Mouse (Mus musculus) liver, embryonic 13.5 days (tissue): ENCODE measurements around the gene Spint1. TPM values are rescaled to one million over a fixed set of nuclear protein-coding genes. Genes with fewer than 3 reads are reported as not detected.

Experiments
- ATAC-seq: fragments of 200-750 bp; cut with Nextera tagmentation; 2 replicates; pipeline ENCODE4 v1.8.0; 2017; ENCODE audit warnings: low read depth, mild to moderate bottlenecking, moderate number of reproducible peaks, moderate library complexity
- DNase-seq: peaks from one replicate; pipeline ENCODE4 v3.0.0; 2022
- H3K27ac ChIP-seq: fragments of 300-500 bp; sonication (generic); 2 replicates; pipeline ENCODE4 v1.5.1; 2015; ENCODE audit warnings: moderate library complexity, mild to moderate bottlenecking, inconsistent platforms
- H3K27me3 ChIP-seq: fragments of 300-500 bp; sonication (generic); 2 replicates; pipeline ENCODE4 v1.6.1; 2015; ENCODE audit warnings: mild to moderate bottlenecking, inconsistent platforms
- H3K36me3 ChIP-seq: fragments of 300-500 bp; sonication (generic); 2 replicates; pipeline ENCODE4 v1.6.1; 2015; ENCODE audit warnings: mild to moderate bottlenecking, inconsistent platforms
- H3K4me1 ChIP-seq: fragments of 300-500 bp; sonication (generic); replicated peaks from 2 replicates; pipeline ENCODE4 v1.6.1; 2015; ENCODE audit warnings: inconsistent platforms
- H3K4me2 ChIP-seq: fragments of 300-500 bp; sonication (generic); 2 replicates; pipeline ENCODE4 v1.6.1; 2015; ENCODE audit warnings: inconsistent platforms, mild to moderate bottlenecking, moderate library complexity
- H3K4me3 ChIP-seq: fragments of 300-500 bp; sonication (generic); replicated peaks from 2 replicates; pipeline ENCODE4 v1.5.1; 2015; ENCODE audit warnings: mild to moderate bottlenecking, inconsistent platforms
- H3K9ac ChIP-seq: fragments of 300-500 bp; sonication (generic); 2 replicates; pipeline ENCODE4 v1.6.1; 2015; ENCODE audit warnings: mild to moderate bottlenecking, inconsistent platforms
- H3K9me3 ChIP-seq: fragments of 300-500 bp; sonication (generic); replicated peaks from 2 replicates; pipeline ENCODE4 v1.6.1; 2016; ENCODE audit warnings: inconsistent platforms
- WGBS: fragments of 180-500 bp; shearing (Covaris S2); methylation state at CpG from one replicate; pipeline ENCODE4 v1.1.7; 2015; ENCODE audit not compliant: insufficient replicate concordance; 5-methylcytosine and 5-hydroxymethylcytosine counted together
- polyA plus RNA-seq: library from polyadenylated mRNA; unstranded; fragments of >200 nt; fragmentation: Nextera tagmentation; extraction: Ambion mirVana; gene quantifications from 2 replicates; pipeline ENCODE4 v1.2.1, GENCODE M21; 2015

The Spint1 gene
- polyA plus RNA-seq, 1 experiment from 2014 or later = 0.09 TPM

DNA sequence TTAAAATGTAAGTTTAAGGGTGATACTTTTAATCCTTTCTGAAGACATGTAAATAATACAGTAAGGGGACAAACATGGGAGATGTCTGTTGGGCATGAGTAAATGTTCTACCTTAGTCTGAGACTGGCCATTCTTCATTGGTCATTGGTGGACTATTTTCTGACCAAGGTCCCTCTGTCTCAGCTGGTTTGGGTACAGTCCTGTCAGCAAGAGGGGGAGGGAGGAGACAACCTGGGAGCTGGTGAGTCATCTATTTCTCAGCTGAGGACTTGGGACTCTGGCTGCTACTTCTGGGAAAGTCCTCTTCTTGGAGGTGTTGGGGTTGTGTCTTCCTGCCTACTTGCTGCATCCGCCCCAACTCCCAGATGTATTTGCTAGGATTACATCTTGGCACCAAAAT is 37.0 kb downstream of the Spint1 start:
- Histone ChIP-seq H3K4me3 (no peak overlapping the region), H3K4me2 (no peak overlapping the region), H3K27ac (no peak overlapping the region), H3K9ac (no peak overlapping the region), H3K27me3 (peaks cover 19% of the 10 kb centered on the region), H3K9me3 (no peaks in the 10 kb centered on the region), H3K36me3 (no peaks in the 10 kb centered on the region), H3K4me1 (peaks cover 10% of the 10 kb centered on the region)
- ATAC-seq (no peak), DNase-seq (no peak)
- WGBS = 81% methylated on average over 1 of the region's 1 CpGs

DNA sequence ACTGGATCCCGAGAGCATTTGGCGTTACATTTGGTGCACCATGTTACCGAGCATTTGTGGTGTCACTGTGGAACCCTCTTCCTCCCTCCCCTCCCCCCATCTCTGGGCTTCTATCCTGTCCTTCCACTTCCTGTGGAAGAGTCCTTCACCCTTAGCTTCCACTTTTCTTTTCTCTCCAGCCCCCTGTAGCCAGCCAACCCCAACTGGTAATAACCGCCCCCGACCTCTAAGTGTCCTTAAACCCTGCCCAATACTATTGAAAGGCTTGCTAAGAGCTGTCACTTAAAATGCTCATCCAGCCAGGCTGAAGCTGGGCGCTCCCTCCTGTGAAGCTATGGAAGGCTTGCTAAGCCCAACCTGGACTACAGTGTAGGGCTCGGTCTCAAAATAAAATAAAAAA is 39.8 kb downstream of the Spint1 start:
- ATAC-seq (no peak), DNase-seq (no peak)
- Histone ChIP-seq H3K27ac (no peak overlapping the region), H3K9me3 (no peaks in the 10 kb centered on the region), H3K27me3 (no peaks in the 10 kb centered on the region), H3K4me2 (no peak overlapping the region), H3K9ac (no peak overlapping the region), H3K4me3 (no peak overlapping the region), H3K36me3 (no peaks in the 10 kb centered on the region), H3K4me1 (peaks cover 2% of the 10 kb centered on the region; the same call in 1 of the 2 replicates)
- WGBS = 57% methylated on average over 7 of the region's 7 CpGs

DNA sequence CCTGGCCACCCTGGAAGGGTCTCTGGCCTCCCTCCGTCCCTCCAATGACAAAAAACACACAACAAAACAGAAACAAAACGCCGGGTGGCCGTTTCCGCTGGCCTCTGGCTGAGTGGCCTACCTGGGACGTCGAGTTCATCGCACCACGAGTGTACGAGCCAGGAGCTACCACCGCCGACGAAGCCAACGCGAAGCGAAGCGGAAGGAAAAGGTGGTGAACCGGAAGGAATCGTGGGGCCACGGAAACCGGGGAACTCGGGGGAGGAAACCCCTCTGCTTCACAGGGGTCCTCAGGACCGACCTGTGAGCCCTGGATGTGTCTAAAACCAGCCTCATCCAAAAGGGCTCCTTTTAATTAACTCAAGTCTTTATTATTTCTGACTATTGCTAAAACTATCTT is 40.6 kb downstream of the Spint1 start:
- Histone ChIP-seq H3K4me3 (no peak overlapping the region), H3K9ac (no peak overlapping the region), H3K27ac (no peak overlapping the region), H3K4me2 (no peak overlapping the region), H3K36me3 (no peaks in the 10 kb centered on the region), H3K4me1 (peaks cover 5% of the 10 kb centered on the region; the same call in 1 of the 2 replicates), H3K9me3 (no peaks in the 10 kb centered on the region), H3K27me3 (no peaks in the 10 kb centered on the region)
- ATAC-seq (no peak), DNase-seq (no peak)
- 90% methylated on average over 23 of the region's 23 CpGs for WGBS

DNA sequence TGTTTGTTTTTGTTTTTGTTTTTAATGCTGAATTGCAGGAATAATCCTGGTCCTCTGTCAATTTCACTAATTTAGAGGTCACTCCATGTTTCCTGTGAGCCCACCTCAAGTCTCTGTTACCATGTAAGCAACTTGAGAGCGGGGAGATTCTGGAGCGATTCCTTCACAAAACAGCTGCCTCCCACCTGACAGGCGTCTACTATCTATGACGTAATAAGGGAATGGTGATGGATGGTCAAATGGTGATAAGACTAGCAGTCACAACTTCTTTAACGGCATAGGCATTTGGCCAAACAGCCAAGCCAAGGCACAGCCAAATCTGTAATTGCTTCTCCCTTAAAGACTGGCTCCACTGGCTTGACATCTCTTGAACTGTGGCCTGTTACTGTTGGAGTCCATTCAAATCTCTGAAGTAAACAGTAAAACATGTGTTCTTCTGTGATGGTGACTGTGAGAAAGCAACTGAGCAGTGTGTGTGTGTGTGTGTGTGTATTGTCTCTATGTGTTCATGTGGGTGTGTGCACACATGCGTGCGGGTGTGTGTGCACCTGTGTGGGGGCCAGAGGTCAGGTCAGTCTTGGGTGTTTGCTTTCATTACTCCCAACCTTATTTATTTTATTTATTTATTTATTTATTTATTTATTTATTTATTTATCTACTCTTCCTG is 44.9 kb downstream of the Spint1 start:
- no peak for ATAC-seq
- WGBS = 59% methylated on average over 7 of the region's 7 CpGs
- no peak for DNase-seq

DNA sequence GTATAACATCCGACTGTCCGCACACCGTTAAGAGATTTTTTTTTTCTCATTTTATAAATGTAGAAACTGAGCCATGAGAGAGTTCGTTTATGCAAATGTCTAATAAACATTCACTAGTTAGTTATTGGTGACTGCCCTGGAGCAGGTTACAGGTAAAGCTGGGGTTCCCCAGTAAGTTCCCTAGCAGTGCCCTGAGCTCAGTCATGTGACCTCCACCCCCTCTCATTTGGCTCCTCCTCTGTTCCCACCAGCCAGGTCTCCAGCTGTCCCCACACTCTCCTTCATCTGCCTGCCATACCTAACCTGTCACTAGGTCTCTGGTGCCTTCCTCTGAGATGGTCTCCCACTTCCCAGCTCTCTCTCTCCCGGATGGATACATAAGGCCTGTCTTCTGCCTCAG is 50.2 kb downstream of the Spint1 start:
- no peak for DNase-seq
- H3K4me3 ChIP-seq = no peak overlapping the region
- H3K9me3 ChIP-seq = no peaks in the 10 kb centered on the region
- peak overlapping the region; percentile 93; the same call in 1 of the 2 replicates for H3K4me2 ChIP-seq
- peaks cover 25% of the 10 kb centered on the region for H3K4me1 ChIP-seq
- WGBS = 86% methylated on average over 5 of the region's 5 CpGs
- no peaks in the 10 kb centered on the region for H3K27me3 ChIP-seq
- no peak overlapping the region for H3K9ac ChIP-seq
- H3K27ac ChIP-seq = no peak overlapping the region
- H3K36me3 ChIP-seq = peaks cover 19% of the 10 kb centered on the region
- ATAC-seq = no peak

More for the DNA sequence above, 44.9 kb downstream of the Spint1 start:
- Histone ChIP-seq H3K4me1 (peaks cover 5% of the 10 kb centered on the region; the same call in 1 of the 2 replicates), H3K4me3 (no peak overlapping the region), H3K27ac (no peak overlapping the region), H3K9me3 (no peaks in the 10 kb centered on the region), H3K9ac (no peak overlapping the region), H3K27me3 (no peaks in the 10 kb centered on the region), H3K4me2 (no peak overlapping the region), H3K36me3 (no peaks in the 10 kb centered on the region)

DNA sequence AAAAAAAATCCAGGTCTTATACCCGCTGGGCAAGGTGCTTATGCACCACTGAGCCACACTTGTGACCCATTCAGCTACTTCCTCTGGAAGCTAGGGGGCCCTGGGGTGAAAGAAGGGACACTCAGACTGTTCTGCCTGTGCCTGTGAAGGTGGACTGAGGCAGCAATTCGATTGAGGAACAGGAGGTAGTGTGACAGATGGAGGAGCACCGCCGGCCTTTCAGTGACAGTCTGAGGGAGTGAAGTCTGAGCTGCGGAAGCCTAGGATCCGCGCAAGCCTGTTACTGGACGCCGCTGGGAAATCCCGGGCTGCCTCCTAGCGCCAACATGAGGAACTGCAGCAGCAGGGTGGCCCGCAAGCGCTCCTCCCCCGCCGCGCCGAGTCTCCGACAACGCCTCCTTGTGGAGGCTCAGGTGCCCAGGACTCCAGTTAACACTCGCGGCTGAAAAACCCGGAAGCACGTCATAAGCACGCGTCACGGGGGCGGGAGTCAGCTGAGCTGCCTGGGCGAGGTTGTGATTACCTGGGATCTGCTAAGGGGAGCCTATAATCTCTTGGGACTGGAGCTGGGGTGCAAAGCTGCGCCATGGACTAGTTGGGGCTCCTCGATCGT is 51.2 kb downstream of the Spint1 start, which contains the start of gene Vps18:
Gene Vps18 (plus strand): TSS at position 471 of the 613 bp plus-strand sequence.
- H3K4me1 ChIP-seq = peaks cover 25% of the 10 kb centered on the region

DNA sequence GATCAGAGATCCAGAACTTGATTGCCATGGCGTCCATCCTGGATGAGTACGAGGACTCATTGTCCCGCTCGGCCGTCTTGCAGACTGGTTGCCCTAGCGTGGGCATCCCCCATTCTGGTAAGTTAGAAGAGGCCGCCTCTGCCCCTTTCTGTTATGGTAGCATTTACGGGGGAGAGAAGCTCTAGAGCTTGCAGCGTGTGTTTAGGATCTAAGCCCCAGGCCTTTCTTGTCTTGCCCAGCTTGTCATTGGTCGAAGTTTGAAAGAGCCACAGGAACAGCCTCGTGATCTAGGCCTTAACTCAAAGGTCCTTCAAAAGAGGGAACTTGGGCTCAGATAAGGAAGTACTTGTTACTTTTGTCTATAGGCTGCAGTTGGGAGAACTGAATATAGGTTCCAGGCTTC is 51.9 kb downstream of the Spint1 start:
- WGBS = under 1% methylated on average over 11 of the region's 11 CpGs
- peaks cover 25% of the 10 kb centered on the region for H3K4me1 ChIP-seq
- no peak for DNase-seq
- no peak for ATAC-seq
- peak overlapping the region; percentile 60 for H3K27ac ChIP-seq
- peaks cover 36% of the 10 kb centered on the region for H3K36me3 ChIP-seq
- H3K4me2 ChIP-seq = peak overlapping the region; percentile 93
- peak overlapping the region; percentile 84 for H3K9ac ChIP-seq
- peak overlapping the region; percentile 75 for H3K4me3 ChIP-seq
- no peaks in the 10 kb centered on the region for H3K27me3 ChIP-seq
- no peaks in the 10 kb centered on the region for H3K9me3 ChIP-seq

More for the DNA sequence above, 51.2 kb downstream of the Spint1 start, which contains the start of gene Vps18:
- Histone ChIP-seq H3K9ac (peak within 1 kb of the TSS; percentile 84), H3K4me3 (peak within 1 kb of the TSS; percentile 75), H3K36me3 (peaks cover 29% of the 10 kb centered on the region), H3K27ac (peak within 1 kb of the TSS; percentile 64), H3K9me3 (no peaks in the 10 kb centered on the region), H3K4me2 (peak within 1 kb of the TSS; percentile 93), H3K27me3 (no peaks in the 10 kb centered on the region)
- under 1% methylated on average over 31 of the region's 31 CpGs for WGBS
- DNase-seq = peak; percentile 95
- peak; percentile 93 for ATAC-seq

DNA sequence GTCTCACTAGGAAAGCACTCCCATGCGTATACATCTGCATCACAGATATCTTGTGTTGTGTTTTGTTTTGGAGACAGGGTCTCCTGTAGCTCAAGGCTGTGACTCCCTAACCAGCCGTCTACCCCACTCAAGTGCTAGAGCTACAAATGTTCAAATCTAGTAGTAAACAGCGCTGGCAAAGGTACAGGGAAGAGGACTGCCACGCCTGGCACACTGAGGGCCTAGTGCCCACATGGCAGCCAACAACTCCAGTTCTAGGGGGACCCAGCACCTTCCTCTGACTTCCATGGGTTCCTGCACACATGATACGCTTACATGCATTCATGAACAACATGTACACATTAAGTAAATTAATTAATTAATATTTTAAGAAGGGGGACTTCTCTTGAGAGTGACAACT is 55.1 kb downstream of the Spint1 start:
- Histone ChIP-seq H3K4me3 (no peak overlapping the region), H3K27me3 (no peaks in the 10 kb centered on the region), H3K4me2 (no peak overlapping the region), H3K27ac (no peak overlapping the region), H3K9me3 (no peaks in the 10 kb centered on the region), H3K4me1 (peaks cover 25% of the 10 kb centered on the region), H3K9ac (no peak overlapping the region), H3K36me3 (peaks cover 63% of the 10 kb centered on the region)
- WGBS = 78% methylated on average over 5 of the region's 5 CpGs
- DNase-seq (no peak), ATAC-seq (no peak)

DNA sequence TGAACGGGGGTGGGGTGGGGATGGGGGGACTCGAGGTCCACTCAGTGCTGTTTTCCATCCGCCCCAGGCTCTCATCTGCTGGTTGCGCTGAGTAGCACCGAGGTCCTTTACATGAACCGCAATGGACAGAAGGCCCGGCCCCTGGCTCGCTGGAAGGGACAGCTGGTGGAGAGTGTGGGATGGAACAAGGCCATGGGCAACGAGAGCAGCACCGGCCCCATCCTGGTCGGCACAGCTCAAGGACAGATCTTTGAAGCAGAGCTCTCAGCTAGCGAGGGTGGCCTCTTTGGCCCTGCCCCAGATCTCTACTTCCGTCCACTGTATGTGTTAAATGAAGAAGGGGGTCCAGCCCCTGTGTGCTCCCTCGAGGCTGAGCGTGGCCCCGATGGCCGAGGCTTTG is 55.7 kb downstream of the Spint1 start:
- no peaks in the 10 kb centered on the region for H3K27me3 ChIP-seq
- H3K9ac ChIP-seq = no peak overlapping the region
- no peaks in the 10 kb centered on the region for H3K9me3 ChIP-seq
- no peak for ATAC-seq
- DNase-seq = no peak
- no peak overlapping the region for H3K4me2 ChIP-seq
- H3K4me1 ChIP-seq = peaks cover 21% of the 10 kb centered on the region
- no peak overlapping the region for H3K4me3 ChIP-seq
- no peak overlapping the region for H3K27ac ChIP-seq
- 81% methylated on average over 17 of the region's 17 CpGs for WGBS
- peaks cover 69% of the 10 kb centered on the region for H3K36me3 ChIP-seq

DNA sequence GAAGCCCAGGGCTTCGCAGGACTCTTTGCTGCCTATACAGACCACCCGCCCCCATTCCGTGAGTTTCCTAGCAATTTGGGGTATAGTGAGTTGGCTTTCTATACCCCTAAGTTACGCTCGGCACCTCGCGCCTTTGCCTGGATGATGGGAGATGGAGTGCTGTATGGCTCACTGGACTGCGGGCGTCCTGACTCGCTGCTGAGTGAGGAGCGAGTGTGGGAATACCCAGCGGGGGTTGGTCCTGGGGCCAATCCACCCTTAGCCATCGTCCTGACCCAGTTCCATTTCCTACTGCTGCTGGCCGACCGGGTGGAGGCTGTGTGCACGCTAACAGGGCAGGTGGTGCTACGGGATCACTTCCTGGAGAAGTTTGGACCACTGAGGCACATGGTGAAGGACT is 56.1 kb downstream of the Spint1 start:
- no peak for ATAC-seq
- H3K4me3 ChIP-seq = no peak overlapping the region

DNA sequence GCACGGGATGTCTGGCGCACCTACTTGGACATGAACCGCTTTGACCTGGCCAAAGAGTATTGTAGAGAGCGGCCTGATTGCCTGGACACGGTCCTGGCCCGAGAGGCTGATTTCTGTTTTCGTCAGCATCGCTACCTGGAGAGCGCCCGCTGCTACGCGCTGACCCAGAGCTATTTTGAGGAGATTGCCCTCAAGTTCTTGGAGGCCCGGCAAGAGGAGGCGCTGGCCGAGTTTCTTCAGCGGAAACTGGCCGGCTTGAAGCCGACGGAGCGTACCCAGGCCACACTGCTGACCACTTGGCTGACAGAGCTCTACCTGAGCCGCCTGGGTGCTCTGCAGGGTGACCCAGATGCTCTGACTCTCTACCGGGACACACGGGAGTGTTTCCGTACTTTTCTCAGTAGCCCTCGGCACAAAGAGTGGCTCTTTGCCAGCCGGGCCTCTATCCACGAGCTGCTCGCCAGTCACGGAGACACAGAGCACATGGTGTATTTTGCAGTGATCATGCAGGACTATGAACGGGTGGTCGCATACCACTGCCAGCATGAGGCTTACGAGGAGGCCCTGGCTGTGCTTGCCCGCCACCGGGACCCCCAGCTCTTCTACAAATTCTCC is 56.7 kb downstream of the Spint1 start:
- Histone ChIP-seq H3K36me3 (peaks cover 76% of the 10 kb centered on the region), H3K9ac (no peak overlapping the region), H3K4me2 (no peak overlapping the region), H3K27me3 (no peaks in the 10 kb centered on the region), H3K27ac (no peak overlapping the region), H3K4me3 (no peak overlapping the region), H3K9me3 (no peaks in the 10 kb centered on the region), H3K4me1 (peaks cover 19% of the 10 kb centered on the region)
- DNase-seq = no peak
- no peak for ATAC-seq
- 90% methylated on average over 34 of the region's 34 CpGs for WGBS

More for the DNA sequence above, 56.1 kb downstream of the Spint1 start:
- DNase-seq = no peak
- Histone ChIP-seq H3K9ac (no peak overlapping the region), H3K36me3 (peaks cover 71% of the 10 kb centered on the region), H3K27me3 (no peaks in the 10 kb centered on the region), H3K27ac (no peak overlapping the region), H3K9me3 (no peaks in the 10 kb centered on the region), H3K4me1 (peaks cover 16% of the 10 kb centered on the region), H3K4me2 (no peak overlapping the region)
- 90% methylated on average over 17 of the region's 17 CpGs for WGBS
